Mouse (Mus musculus) left cerebral cortex, adult 8-10 months (tissue): Measurements from ENCODE around the gene 1700129C05Rik. TPM values are rescaled to one million over a fixed set of nuclear protein-coding genes. Genes with fewer than 3 reads are reported as not detected.

Experiments
- DNase-seq, 2 experiments: peaks; one replicate each; pipeline ENCODE4 v3.0.0; 2022; ENCODE audit warnings: low spot score in 2 of 2
- total RNA-seq, 4 experiments: library from RNA; stranded (reverse); gene quantifications; 2 replicates each; pipeline ENCODE4 v1.2.4; 2022

The 1700129C05Rik gene
- not detected for total RNA-seq

- DNase-seq = no peak
Measured at GRCm38 (mm10) chr14:59142793-59143192, at the start of gene 1700129C05Rik. Gene 1700129C05Rik, minus strand, starts transcription at chr14:59142893.

- no peak for DNase-seq
Measured at GRCm38 (mm10) chr14:59186121-59186520, 43.4 kb upstream of the 1700129C05Rik start.

GRCm38 (mm10) chr14:59185514-59185913 is 42.8 kb upstream of the 1700129C05Rik start:
- DNase-seq = no peak

- no peak for DNase-seq
Measured at GRCm38 (mm10) chr14:59182732-59183131, 40.0 kb upstream of the 1700129C05Rik start.

GRCm38 (mm10) chr14:59178649-59179048 is 36.0 kb upstream of the 1700129C05Rik start, which contains the start of gene Gm5142:
Gene Gm5142, minus strand, starts transcription at chr14:59178749.
- DNase-seq = no peak

- no peak for DNase-seq
Measured at GRCm38 (mm10) chr14:59157016-59157698, 14.5 kb upstream of the 1700129C05Rik start.

GRCm38 (mm10) chr14:59155589-59155988 is 12.9 kb upstream of the 1700129C05Rik start:
- no peak for DNase-seq

- no peak for DNase-seq
Measured at GRCm38 (mm10) chr14:59114281-59114680, 28.4 kb downstream of the 1700129C05Rik start.

GRCm38 (mm10) chr14:59104006-59104605 is 38.6 kb downstream of the 1700129C05Rik start:
- no peak for DNase-seq

- no peak for DNase-seq
Measured at GRCm38 (mm10) chr14:59093601-59094000, 49.1 kb downstream of the 1700129C05Rik start.

GRCm38 (mm10) chr14:59084396-59084795 is 58.3 kb downstream of the 1700129C05Rik start:
- no peak for DNase-seq

Other genes with a start within 250 kb of the 1700129C05Rik start
- not detected for gene Gm5142, start 35.9 kb upstream of the 1700129C05Rik start, total RNA-seq
- 10 to 100 TPM; 39.1 to 44.2 (median 40.2) TPM for gene Rcbtb1, start 58.3 kb upstream of the 1700129C05Rik start, total RNA-seq
- under 1 TPM in 1 of 4 experiments, not detected in 3; 0.81 TPM for gene Gm6904, start 117.3 kb upstream of the 1700129C05Rik start, total RNA-seq
- gene Phf11a, start 154.6 kb upstream of the 1700129C05Rik start, total RNA-seq = under 1 TPM in 1 of 4 experiments, not detected in 3; 0.28 TPM
- gene Phf11b, start 198.5 kb upstream of the 1700129C05Rik start, total RNA-seq = 1 to 10 TPM in 2 of 4 experiments, under 1 TPM in 2; 0.51 to 1.8 (median 1.0) TPM
- gene Phf11d, start 222.6 kb upstream of the 1700129C05Rik start, total RNA-seq = 1 to 10 TPM in 3 of 4 experiments, under 1 TPM in 1; 0.61 to 2.5 (median 1.6) TPM